Mouse (Mus musculus) mouse embryonic stem cell (cell line): ENCODE data around the gene BC147527.
"Not testable (repeated sequence)": the region's sequence is repeated elsewhere in the genome, so short reads cannot be mapped to it uniquely, and the experiment has no call there.

Experiments used
- in situ Hi-C, 2 experiments: fragments of 300-500 bp; cut with MboI; formaldehyde crosslinking; loops; 1 replicate in 1 of 2; 3 replicates in 1 of 2; pipeline ENCODE4 v1.14.3; 2019 to 2020; ENCODE audit warnings: low sequenced_read_pairs in 2 of 2, low pct_unique_long_range_greater_than_20kb in 1 of 2, mixed read lengths in 1 of 2; ENCODE audit not compliant: unreplicated experiment in 1 of 2

BC147527 gene

DNA sequence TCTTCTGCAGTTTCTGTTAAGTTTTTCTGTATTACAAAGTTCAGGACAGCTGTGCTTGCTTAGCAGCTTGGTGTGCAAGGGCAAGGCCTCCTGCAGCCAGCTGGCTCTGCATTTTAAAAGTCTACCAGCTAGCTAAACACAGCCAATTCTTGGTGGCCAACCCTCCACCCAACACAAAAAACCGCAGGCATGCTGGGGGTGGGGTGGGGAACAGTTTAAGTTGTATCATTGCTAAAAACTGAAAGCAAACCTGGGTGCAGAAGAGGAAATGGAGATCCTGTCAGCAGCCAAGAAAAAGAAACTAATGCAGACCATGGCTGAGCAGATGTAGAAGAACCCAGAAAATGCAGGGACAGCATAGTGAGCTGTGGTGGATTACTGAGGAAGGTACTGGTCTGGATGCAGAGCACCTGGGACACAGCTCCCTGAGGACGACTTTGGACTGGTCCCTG is at the start of gene BC147527:
Gene BC147527 (plus strand): TSS at position 402 of the 452 bp plus-strand sequence.
- in situ Hi-C loops: no loop called here

DNA sequence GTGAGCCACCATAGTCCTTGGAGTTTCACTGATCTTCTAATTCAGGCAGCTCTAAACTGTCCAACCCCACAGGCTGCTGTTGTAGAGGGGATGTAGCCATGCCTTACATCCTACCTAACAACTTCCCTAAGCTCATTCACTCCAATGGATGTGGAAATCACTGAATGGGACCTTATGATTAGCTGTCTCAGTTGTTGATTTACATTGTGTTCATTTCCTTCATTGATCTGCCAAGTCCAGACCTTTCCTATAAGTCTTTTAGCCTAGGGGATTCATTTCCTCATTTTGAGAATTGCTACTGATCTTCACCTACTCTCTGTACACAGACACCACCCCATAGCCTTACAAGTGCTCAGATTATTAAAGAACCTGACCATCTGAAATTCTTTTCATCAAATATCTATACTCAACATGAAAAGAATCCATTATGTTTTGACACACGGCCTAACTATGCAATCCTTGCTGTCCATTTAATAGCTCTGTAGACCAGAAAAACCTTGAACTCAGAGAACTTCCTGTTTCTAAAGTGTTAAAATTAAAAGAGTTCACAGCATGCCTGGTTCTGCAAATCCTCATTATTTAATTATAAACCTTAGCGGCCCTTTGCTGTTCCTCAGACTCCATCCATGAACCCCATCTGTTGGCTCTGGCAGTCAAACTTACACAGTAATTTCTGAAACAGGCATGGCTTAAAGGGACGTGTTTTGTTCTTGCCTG is 48.8 kb upstream of the BC147527 start:
- in situ Hi-C loops: not testable (repeated sequence)

DNA sequence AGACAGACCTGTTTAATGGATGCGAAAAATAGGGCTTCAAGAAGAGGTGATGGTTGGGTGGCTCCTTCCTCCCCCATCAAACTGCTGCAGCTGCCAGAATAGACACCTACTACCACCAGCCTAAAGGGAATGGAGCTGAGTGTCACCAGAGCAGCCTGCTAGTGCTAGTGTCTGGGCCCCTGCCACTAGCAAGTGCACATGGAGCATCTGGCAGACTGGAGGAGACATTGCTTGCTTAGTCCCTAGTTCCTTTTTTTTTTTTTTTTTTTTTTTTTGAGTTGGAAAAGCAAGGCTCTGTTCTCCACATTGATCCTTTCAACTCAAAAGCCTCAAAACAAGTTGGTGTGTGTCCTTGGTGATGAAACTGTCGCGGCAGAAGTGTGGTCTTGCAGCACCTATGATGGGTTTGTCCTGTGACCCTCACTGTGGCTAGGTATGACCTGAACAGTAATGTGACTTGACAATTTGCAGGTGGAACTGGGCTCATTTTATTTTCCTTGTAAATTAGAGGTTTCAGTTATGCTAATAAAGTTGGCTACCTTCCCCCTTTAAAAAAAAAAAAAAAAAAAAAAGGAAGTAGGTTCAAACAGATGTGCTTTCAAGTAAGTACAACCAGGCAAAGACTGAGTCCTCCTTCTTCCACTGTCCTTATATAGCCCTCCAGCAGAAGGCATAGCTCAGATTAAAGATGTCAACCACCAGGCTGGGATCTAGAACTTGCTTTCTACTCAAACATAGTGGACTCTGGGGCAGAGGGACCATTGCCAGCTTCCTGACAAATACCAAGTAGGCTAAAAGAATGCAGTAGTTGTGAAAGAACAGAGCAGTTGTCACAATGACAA is 41.2 kb upstream of the BC147527 start:
- in situ Hi-C loops: not testable (repeated sequence)

DNA sequence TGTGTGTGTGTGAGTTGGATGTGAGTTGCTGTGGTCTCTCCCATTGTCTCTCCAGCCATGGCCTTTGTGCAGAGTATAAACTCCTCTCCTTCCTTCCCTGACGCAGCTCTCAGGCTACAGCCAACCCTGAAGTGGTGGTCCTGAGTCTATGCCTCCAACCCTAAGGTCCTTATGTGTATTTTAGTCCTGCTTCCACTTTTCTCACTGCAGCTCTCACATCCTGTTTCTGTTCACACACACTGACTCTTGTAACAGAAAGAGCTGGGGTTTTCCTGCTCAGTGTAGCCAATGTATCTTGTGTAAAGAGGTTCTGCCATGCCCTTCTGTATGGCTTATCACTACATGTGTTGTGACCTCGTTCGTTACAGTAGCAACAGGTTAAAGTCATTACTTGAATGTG is 40.5 kb upstream of the BC147527 start:
- in situ Hi-C loops: not testable (repeated sequence)

DNA sequence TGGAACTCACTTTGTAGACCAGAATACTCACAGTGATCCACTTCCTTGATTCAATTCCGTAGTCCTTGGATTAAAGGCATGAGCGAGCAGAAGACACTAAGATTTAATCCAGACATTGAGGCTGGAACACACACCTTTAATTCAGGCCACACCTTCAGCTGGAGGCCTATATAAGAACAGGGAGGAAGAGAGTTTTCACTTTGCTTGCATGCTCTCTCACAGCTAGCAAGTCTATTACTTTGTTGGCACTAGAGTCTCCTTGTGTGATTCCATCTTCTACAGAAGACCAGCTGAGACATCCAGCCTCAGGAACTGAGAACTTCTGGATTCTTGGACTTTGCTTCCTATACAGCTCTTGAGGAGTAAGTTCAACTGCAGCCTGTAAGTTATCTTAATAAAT is 37.3 kb upstream of the BC147527 start, which contains the start of gene AF067061:
Gene AF067061 (plus strand): TSS at position 245 of the 400 bp plus-strand sequence.
- in situ Hi-C loops: not testable (repeated sequence)

DNA sequence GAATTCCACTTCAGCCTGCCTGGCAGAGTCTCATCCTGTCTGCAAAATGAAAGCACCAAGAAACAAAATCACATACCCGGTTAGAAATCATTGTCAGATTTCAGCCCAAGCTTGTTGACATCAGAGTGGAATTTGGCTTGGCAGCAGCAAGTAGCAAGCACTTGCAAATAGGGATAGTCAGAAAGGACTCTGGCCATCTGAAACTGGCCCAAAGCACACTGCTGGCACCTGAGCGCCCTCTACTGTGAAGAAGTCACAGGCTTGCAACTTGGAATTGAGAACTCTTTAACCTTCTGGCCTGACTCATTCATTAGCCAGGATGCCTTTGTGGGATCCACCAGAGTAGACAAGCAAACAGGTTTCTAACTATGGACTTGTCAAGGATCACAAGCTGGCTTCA is 22.4 kb upstream of the BC147527 start:
- in situ Hi-C loops: not testable (repeated sequence)

DNA sequence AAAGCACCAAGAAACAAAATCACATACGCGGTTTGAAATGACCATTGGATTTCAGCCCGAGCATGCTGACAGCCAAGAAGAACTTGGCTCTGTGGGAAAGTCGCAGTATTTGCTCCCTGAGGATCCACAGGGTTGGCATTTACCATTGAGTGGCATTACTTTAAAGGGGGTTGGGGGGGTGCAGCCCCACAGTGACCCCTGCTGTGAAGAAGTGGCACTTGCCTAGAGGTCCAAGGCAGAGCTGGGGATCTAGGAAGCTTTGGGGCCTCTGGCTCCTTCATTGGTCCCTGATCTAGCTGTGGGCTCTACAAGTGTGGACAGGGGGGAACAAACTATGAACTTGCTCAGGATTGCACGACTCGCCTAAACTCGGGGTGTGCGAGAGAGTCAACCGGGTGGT is 21.4 kb upstream of the BC147527 start:
- in situ Hi-C loops: no loop called here

DNA sequence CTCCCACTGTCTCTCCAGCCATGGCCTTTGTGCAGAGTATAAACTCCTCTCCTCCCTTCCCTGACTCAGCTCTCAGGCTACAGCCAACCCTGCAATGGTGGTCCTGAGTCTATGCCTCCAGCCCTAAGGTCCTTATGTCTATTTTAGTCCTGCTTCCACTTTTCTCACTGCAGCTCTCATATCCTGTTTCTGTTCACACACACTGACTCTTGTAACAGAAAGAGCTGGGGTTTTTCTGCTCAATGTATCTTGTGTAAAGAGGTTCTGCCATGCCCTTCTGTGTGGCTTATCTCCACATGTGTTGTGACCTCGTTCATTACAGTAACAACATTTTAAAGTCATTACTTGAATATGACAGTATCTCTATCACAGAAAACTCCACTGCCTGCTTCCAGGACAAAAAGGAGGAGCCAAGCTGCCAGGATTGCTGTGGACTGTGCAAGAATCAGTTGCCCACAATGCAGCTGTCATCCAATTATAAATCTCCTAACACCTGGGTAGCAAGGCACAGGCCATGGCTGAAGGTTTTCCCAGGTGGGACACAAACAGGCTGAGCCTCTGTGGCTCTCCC is 783 bp upstream of the BC147527 start:
- in situ Hi-C loops: no loop called here

DNA sequence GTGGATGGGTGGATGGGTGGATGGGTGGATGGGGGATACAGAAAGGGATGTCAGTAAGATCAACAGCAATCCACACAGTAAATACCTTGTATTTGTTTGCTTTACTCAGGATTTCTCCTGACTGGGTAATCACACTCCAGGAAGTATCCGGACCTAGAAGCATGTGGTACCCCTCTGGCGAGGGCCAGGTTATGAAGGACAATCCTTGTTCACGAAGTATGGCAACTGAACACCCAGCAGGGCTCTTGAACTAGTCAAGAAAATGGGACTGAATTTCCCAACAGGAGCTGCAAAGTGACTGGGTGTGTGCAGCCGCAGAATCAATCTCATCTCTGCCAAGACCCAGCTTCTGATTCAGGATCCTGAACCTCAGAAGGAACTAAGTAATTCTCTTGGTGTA is 661 bp downstream of the BC147527 start:
- in situ Hi-C loops: no loop called here

DNA sequence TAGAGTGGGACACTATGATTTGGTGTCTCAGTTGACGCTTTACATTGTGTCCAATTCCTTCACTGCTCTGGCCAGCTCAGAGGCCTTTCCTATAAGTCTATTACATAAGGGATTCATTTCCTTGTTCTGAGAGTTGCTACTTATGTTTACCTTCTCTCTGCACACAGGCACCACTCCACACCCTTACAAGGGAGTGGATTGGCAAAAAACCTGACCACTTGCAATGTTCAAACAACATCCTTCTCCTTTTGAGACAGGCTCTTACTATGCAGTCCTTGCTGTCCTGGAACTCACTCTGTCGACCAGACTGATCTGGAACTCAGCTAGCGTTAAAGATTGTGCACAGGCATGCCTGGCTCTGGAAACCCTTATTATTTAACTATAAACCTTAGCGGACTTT is 10.6 kb downstream of the BC147527 start:
- in situ Hi-C loops: no loop called here

DNA sequence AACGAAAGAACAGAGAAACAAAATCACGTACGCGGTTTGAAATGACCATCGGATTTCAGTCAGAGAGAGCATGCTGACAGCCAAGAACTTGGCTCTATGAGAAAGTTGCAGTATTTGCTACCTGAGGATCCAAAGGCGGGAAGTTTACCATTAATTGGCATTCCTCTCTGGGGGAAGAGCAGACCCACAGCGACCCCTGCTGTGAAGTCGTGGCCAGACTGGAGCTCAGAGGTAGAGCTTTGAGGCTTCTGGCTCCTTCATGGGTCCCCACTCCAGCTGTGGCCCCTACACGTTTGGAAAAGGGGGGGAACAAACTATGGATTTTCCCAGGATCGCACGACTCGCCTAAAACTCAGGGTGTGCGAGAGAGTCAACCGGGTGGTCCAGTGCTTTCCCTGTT is 13.4 kb downstream of the BC147527 start:
- in situ Hi-C loops: no loop called here

DNA sequence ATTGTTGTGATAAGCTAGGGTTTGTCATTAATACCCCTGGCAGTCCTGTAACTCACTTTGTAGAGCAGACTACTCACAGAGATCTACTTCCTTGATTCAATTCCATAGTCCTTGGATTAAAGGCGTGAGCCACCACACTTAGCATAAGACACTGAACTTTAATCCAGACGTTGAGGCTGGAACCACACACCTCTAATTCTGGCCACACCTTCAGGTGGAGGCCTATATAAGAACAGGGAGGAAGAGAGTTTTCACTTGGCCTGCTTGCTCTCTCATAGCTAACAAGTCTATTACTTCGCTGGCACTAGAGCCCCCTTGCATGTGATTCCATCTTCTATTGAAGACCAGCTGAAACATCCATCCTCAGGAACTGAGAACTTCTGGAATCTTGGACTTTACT is 16.4 kb downstream of the BC147527 start, which contains the start of gene Tcstv3:
Gene Tcstv3 (plus strand): TSS at position 301 of the 400 bp plus-strand sequence.
- in situ Hi-C loops: not testable (repeated sequence)

DNA sequence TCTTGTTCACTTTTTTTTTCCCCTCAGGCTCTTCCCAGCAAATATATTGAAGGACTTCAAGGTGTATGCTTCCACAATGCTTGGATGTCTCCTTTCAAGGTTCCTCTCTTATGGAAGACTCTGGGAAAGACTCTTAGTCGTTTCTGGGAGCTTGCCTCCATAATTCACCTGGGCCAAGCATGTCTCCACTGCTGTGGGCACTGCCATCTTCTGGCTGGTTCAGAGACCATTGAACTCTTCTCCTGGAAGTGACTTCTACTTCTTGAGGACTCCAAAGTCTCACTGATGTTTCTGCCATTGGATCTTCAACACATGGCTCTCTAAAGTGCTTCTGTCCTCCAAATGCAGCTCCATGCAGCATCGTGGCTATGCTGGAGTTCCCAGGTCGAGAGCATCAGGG is 20.0 kb downstream of the BC147527 start:
- in situ Hi-C loops: no loop called here

DNA sequence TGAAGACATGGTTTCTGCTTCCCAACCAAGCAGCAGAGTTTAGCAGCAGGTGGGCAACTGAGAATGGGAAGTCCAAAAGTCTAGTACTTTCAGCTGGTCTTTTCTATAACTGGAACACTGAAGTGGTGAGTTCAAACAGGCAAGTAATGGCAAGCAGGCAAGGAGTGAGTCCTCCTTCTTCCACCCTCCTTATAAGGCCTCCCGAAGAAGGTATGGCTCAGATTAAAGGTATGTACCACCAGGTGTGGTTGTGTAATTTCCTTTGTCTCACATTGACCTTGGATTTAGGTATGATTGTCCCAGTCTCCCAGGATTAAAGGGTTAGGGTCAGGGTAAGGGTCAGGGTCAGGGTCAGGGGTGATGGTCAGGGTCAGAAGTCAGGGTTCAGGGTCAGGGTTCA is 20.5 kb downstream of the BC147527 start:
- in situ Hi-C loops: no loop called here
